ENCODE assay signal across 28 mouse cellular contexts in the genomic region with DNA sequence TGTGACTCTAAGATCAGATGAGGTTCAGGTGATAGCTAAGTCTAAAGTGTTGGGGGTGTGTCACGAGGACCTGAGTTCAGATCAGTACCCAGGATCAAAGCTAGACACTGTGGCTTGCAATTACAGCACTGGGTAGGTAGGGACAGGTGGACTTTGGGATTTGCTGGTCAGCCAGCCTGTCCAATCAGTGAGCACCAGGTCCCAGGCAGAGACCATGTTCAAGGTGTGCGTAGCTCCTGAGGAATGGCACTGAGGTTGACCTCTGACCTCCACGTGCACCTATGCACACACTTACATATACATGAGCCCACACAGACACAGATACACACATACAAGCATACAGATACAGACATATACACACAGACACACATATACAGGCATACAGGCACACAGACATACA.
DNase-seq lines count a peak whose midpoint lies in the region; ATAC-seq and TF ChIP-seq lines count a peak whose summit lies in the region.
"Had no signal": no experiment of that assay in that cellular context is flagged by ENCODE, and none has a peak within 500 bp of the region (broad histone marks: within the 10 kb centered on the region; RNA-seq: fewer than 3 reads in every experiment).

No protein-coding gene starts in this region.

- no peak overlapping the region for H3K4me3 ChIP-seq in forebrain, embryonic 13.5 days
- no peak overlapping the region for H3K4me3 ChIP-seq in forebrain, postnatal 0 days (ENCODE audit: low read depth, low read length)
- H3K4me3 ChIP-seq in heart, embryonic 12.5 days: no peak overlapping the region
- H3K4me3 ChIP-seq in intestine, embryonic 15.5 days (replicated peaks): no peak overlapping the region
- no peak overlapping the region for H3K4me3 ChIP-seq in intestine, postnatal 0 days (ENCODE audit: low read depth, low read length)
- H3K4me3 ChIP-seq in midbrain, embryonic 13.5 days (replicated peaks): no peak overlapping the region
- no peak overlapping the region for H3K4me3 ChIP-seq in midbrain, embryonic 15.5 days
- H3K4me3 ChIP-seq: embryonic facial prominence, embryonic 10.5 days; embryonic facial prominence, embryonic 13.5 days; erythroblast, embryonic 14.5 days; forebrain, embryonic 12.5 days; gastrocnemius, adult 2 months; heart, embryonic 15.5 days; hindbrain, embryonic 12.5 days; hindbrain, embryonic 15.5 days had no signal

- no peaks in the 10 kb centered on the region for H3K36me3 ChIP-seq in forebrain, embryonic 13.5 days (ENCODE audit: poor library complexity, severe bottlenecking)
- H3K36me3 ChIP-seq in forebrain, postnatal 0 days (ENCODE audit: insufficient read depth): no peaks in the 10 kb centered on the region
- H3K36me3 ChIP-seq in heart, embryonic 12.5 days: no peaks in the 10 kb centered on the region
- no peaks in the 10 kb centered on the region for H3K36me3 ChIP-seq in intestine, embryonic 15.5 days
- no peaks in the 10 kb centered on the region for H3K36me3 ChIP-seq in intestine, postnatal 0 days (ENCODE audit: control insufficient read depth, insufficient read depth)
- no peaks in the 10 kb centered on the region for H3K36me3 ChIP-seq in midbrain, embryonic 13.5 days
- H3K36me3 ChIP-seq in midbrain, embryonic 15.5 days (replicated peaks): no peaks in the 10 kb centered on the region
- H3K36me3 ChIP-seq: embryonic facial prominence, embryonic 10.5 days; embryonic facial prominence, embryonic 13.5 days; forebrain, embryonic 12.5 days; heart, embryonic 15.5 days; hindbrain, embryonic 12.5 days; hindbrain, embryonic 15.5 days had no signal

- no peak overlapping the region for H3K9ac ChIP-seq in forebrain, embryonic 13.5 days
- H3K9ac ChIP-seq in forebrain, postnatal 0 days: no peak overlapping the region
- 0 out of 2 replicates have a peak overlapping the region, but pooled peaks have one; percentile 7 for H3K9ac ChIP-seq in heart, embryonic 12.5 days
- no peak overlapping the region for H3K9ac ChIP-seq in intestine, embryonic 15.5 days
- no peak overlapping the region for H3K9ac ChIP-seq in intestine, postnatal 0 days (ENCODE audit: low read depth, low read length)
- H3K9ac ChIP-seq in midbrain, embryonic 13.5 days (replicated peaks): no peak overlapping the region
- H3K9ac ChIP-seq in midbrain, embryonic 15.5 days: no peak overlapping the region
- H3K9ac ChIP-seq: embryonic facial prominence, embryonic 13.5 days; forebrain, embryonic 12.5 days; heart, embryonic 15.5 days; hindbrain, embryonic 12.5 days; hindbrain, embryonic 15.5 days had no signal

- TF ChIP-seq CTCF in forebrain, postnatal 0 days (IDR thresholded peaks at IDR 0.05; ENCODE audit: low read depth): no peak
- TF ChIP-seq CTCF in intestine, postnatal 0 days (IDR thresholded peaks at IDR 0.05; ENCODE audit: low read depth): no peak

- H3K27ac ChIP-seq in forebrain, embryonic 13.5 days: no peak overlapping the region
- H3K27ac ChIP-seq in forebrain, postnatal 0 days (ENCODE audit: low read depth, low read length): no peak overlapping the region
- no peak overlapping the region for H3K27ac ChIP-seq in heart, embryonic 12.5 days (ENCODE audit: poor library complexity, severe bottlenecking)
- no peak overlapping the region for H3K27ac ChIP-seq in intestine, embryonic 15.5 days
- no peak overlapping the region for H3K27ac ChIP-seq in intestine, postnatal 0 days (ENCODE audit: low read depth, low read length)
- H3K27ac ChIP-seq in midbrain, embryonic 13.5 days: no peak overlapping the region
- H3K27ac ChIP-seq in midbrain, embryonic 15.5 days: no peak overlapping the region
- H3K27ac ChIP-seq: embryonic facial prominence, embryonic 10.5 days; embryonic facial prominence, embryonic 13.5 days; forebrain, embryonic 12.5 days; gastrocnemius, adult 2 months; heart, embryonic 15.5 days; hindbrain, embryonic 12.5 days; hindbrain, embryonic 15.5 days had no signal

- H3K4me2 ChIP-seq in forebrain, embryonic 13.5 days: no peak overlapping the region
- no peak overlapping the region for H3K4me2 ChIP-seq in forebrain, postnatal 0 days (ENCODE audit: low read depth)
- no peak overlapping the region for H3K4me2 ChIP-seq in heart, embryonic 12.5 days
- no peak overlapping the region for H3K4me2 ChIP-seq in intestine, embryonic 15.5 days (replicated peaks)
- H3K4me2 ChIP-seq in intestine, postnatal 0 days (replicated peaks; ENCODE audit: low read depth): no peak overlapping the region
- H3K4me2 ChIP-seq in midbrain, embryonic 13.5 days (replicated peaks): no peak overlapping the region
- H3K4me2 ChIP-seq in midbrain, embryonic 15.5 days: no peak overlapping the region
- H3K4me2 ChIP-seq: embryonic facial prominence, embryonic 13.5 days; forebrain, embryonic 12.5 days; heart, embryonic 11.5 days; heart, embryonic 15.5 days; hindbrain, embryonic 12.5 days; hindbrain, embryonic 15.5 days had no signal

- DNase-seq in forebrain, postnatal 0 days: no peak
- DNase-seq in heart, postnatal 4 days: no peak
- DNase-seq: adrenal gland, adult 8-10 months; adrenal gland, postnatal 25 days; cerebellum, adult 11-12 months; cerebellum, adult 8-10 months; cerebellum, postnatal 36 days; embryo, embryonic 11 days; gastrocnemius, adult 2 months; gastrocnemius, postnatal 14 days; heart, adult 18-20 months had no signal

- 88% methylated on average over 3 of the region's 3 CpGs for WGBS in forebrain, embryonic 13.5 days
- WGBS in forebrain, postnatal 0 days: 86% methylated on average over 3 of the region's 3 CpGs
- 86% methylated on average over 3 of the region's 3 CpGs for WGBS in heart, embryonic 12.5 days
- WGBS in intestine, embryonic 15.5 days: 77% methylated on average over 3 of the region's 3 CpGs
- WGBS in intestine, postnatal 0 days: 75% methylated on average over 3 of the region's 3 CpGs
- WGBS in midbrain, embryonic 13.5 days: 81% methylated on average over 3 of the region's 3 CpGs
- WGBS in midbrain, embryonic 15.5 days: 84% methylated on average over 3 of the region's 3 CpGs

- no peaks in the 10 kb centered on the region for H3K4me1 ChIP-seq in forebrain, embryonic 13.5 days
- no peaks in the 10 kb centered on the region for H3K4me1 ChIP-seq in forebrain, postnatal 0 days (ENCODE audit: insufficient read depth)
- 0 out of 2 replicates have a peak, but pooled peaks cover 3% of the 10 kb centered on the region for H3K4me1 ChIP-seq in heart, embryonic 12.5 days (replicated peaks)
- H3K4me1 ChIP-seq in intestine, embryonic 15.5 days (replicated peaks): no peaks in the 10 kb centered on the region
- H3K4me1 ChIP-seq in intestine, postnatal 0 days (replicated peaks; ENCODE audit: control insufficient read depth, insufficient read depth, low read length): no peaks in the 10 kb centered on the region
- H3K4me1 ChIP-seq in midbrain, embryonic 13.5 days (replicated peaks): no peaks in the 10 kb centered on the region
- no peaks in the 10 kb centered on the region for H3K4me1 ChIP-seq in midbrain, embryonic 15.5 days
- H3K4me1 ChIP-seq: embryonic facial prominence, embryonic 10.5 days; embryonic facial prominence, embryonic 13.5 days; forebrain, embryonic 12.5 days; heart, embryonic 15.5 days; hindbrain, embryonic 12.5 days had no signal

- H3K27me3 ChIP-seq in forebrain, embryonic 13.5 days: no peaks in the 10 kb centered on the region
- no peaks in the 10 kb centered on the region for H3K27me3 ChIP-seq in forebrain, postnatal 0 days (ENCODE audit: insufficient read depth, low read length)
- no peaks in the 10 kb centered on the region for H3K27me3 ChIP-seq in heart, embryonic 12.5 days (replicated peaks)
- no peaks in the 10 kb centered on the region for H3K27me3 ChIP-seq in intestine, embryonic 15.5 days (replicated peaks)
- no peaks in the 10 kb centered on the region for H3K27me3 ChIP-seq in intestine, postnatal 0 days (replicated peaks; ENCODE audit: control insufficient read depth, insufficient read depth, low read length)
- no peaks in the 10 kb centered on the region for H3K27me3 ChIP-seq in midbrain, embryonic 13.5 days
- no peaks in the 10 kb centered on the region for H3K27me3 ChIP-seq in midbrain, embryonic 15.5 days (replicated peaks)
- H3K27me3 ChIP-seq: embryonic facial prominence, embryonic 13.5 days; forebrain, embryonic 12.5 days; heart, embryonic 15.5 days; hindbrain, embryonic 12.5 days; hindbrain, embryonic 15.5 days had no signal

- 0 out of 2 replicates have a peak, but pooled peaks have one; percentile 13 for ATAC-seq in forebrain, embryonic 13.5 days
- ATAC-seq in forebrain, postnatal 0 days: no peak
- ATAC-seq in heart, embryonic 12.5 days (ENCODE audit: insufficient number of reproducible peaks, low FRiP score): no peak
- ATAC-seq in intestine, embryonic 15.5 days: peak; percentile 36
- no peak for ATAC-seq in intestine, postnatal 0 days
- 0 out of 2 replicates have a peak, but pooled peaks have one; percentile 14 for ATAC-seq in midbrain, embryonic 13.5 days
- no peak for ATAC-seq in midbrain, embryonic 15.5 days (replicated peaks)
- ATAC-seq: activated CD4-positive, CD25-positive, alpha-beta regulatory T cell, adult 4 months; forebrain, embryonic 16.5 days; intestine, embryonic 16.5 days had no signal

- no peaks in the 10 kb centered on the region for H3K9me3 ChIP-seq in forebrain, embryonic 13.5 days (replicated peaks)
- H3K9me3 ChIP-seq in forebrain, postnatal 0 days (ENCODE audit: low read length): no peaks in the 10 kb centered on the region
- no peaks in the 10 kb centered on the region for H3K9me3 ChIP-seq in heart, embryonic 12.5 days (replicated peaks)
- no peaks in the 10 kb centered on the region for H3K9me3 ChIP-seq in intestine, embryonic 15.5 days
- no peaks in the 10 kb centered on the region for H3K9me3 ChIP-seq in intestine, postnatal 0 days (ENCODE audit: control insufficient read depth)
- no peaks in the 10 kb centered on the region for H3K9me3 ChIP-seq in midbrain, embryonic 13.5 days
- H3K9me3 ChIP-seq in midbrain, embryonic 15.5 days: no peaks in the 10 kb centered on the region
- H3K9me3 ChIP-seq: embryonic facial prominence, embryonic 10.5 days; embryonic facial prominence, embryonic 13.5 days; forebrain, embryonic 12.5 days; heart, embryonic 15.5 days; hindbrain, embryonic 12.5 days; hindbrain, embryonic 15.5 days had no signal

Comparison
In these comparisons a context has a peak if more than half of its experiments do, and no peak if none do; other contexts are left out.
1. ATAC-seq: peak in forebrain, embryonic 13.5 days (single experiment), intestine, embryonic 15.5 days (single experiment) and midbrain, embryonic 13.5 days (single experiment); none in forebrain, postnatal 0 days (single experiment), heart, embryonic 12.5 days (single experiment), intestine, postnatal 0 days (single experiment) and midbrain, embryonic 15.5 days (single experiment).